Mouse (Mus musculus) limb, embryonic 10.5 days (tissue): Measurements from ENCODE around the gene Ceacam16. TPM values are rescaled to one million over a fixed set of nuclear protein-coding genes. Genes with fewer than 3 reads are reported as not detected.

Experiments
- polyA plus RNA-seq: library from polyadenylated mRNA; unstranded; fragments of >200 nt; fragmentation: Nextera tagmentation; extraction: Ambion mirVana; gene quantifications from 2 replicates; pipeline ENCODE4 v1.2.1, GENCODE M21; 2016

Gene Ceacam16
- polyA plus RNA-seq, 1 experiment from 2014 or later = not detected

Other genes starting within 250 kb of the Ceacam16 start
- gene Relb, start 231.9 kb downstream of the Ceacam16 start, polyA plus RNA-seq = 3.8 and 4.2 TPM in 2 replicates
- gene Clptm1, start 196.3 kb downstream of the Ceacam16 start, polyA plus RNA-seq = 84.5 and 86.3 TPM in 2 replicates
- 0.28 TPM in 1 of 2 replicates, not detected in the other for gene Apoc2, start 183.4 kb downstream of the Ceacam16 start, polyA plus RNA-seq
- gene Gm44805, start 179.9 kb downstream of the Ceacam16 start, polyA plus RNA-seq = not detected in 2 replicates
- gene Apoc4, start 179.8 kb downstream of the Ceacam16 start, polyA plus RNA-seq = 0.06 TPM in 1 of 2 replicates, not detected in the other
- 3.0 and 4.8 TPM in 2 replicates for gene Apoc1, start 168.6 kb downstream of the Ceacam16 start, polyA plus RNA-seq
- 63.0 and 83.6 TPM in 2 replicates for gene Apoe, start 162.1 kb downstream of the Ceacam16 start, polyA plus RNA-seq
- gene Tomm40, start 145.9 kb downstream of the Ceacam16 start, polyA plus RNA-seq = 244 and 285 TPM in 2 replicates
- 78.1 and 87.9 TPM in 2 replicates for gene Nectin2, start 110.8 kb downstream of the Ceacam16 start, polyA plus RNA-seq
- 53.8 and 58.6 TPM in 2 replicates for gene Bcam, start 90.3 kb downstream of the Ceacam16 start, polyA plus RNA-seq
- gene Cblc, start 64.5 kb downstream of the Ceacam16 start, polyA plus RNA-seq = 1.4 and 1.6 TPM in 2 replicates
- gene Bcl3, start 38.5 kb downstream of the Ceacam16 start, polyA plus RNA-seq = 0.82 and 1.2 TPM in 2 replicates
- gene Gm19345, start 9.3 kb downstream of the Ceacam16 start, polyA plus RNA-seq = not detected in 2 replicates
- gene Ceacam19, start 26.7 kb upstream of the Ceacam16 start, polyA plus RNA-seq = not detected in 2 replicates
- gene Pvr, start 59.9 kb upstream of the Ceacam16 start, polyA plus RNA-seq = 6.2 TPM in 2 replicates
- gene Igsf23, start 89.5 kb upstream of the Ceacam16 start, polyA plus RNA-seq = 0.21 and 0.24 TPM in 2 replicates
- not detected in 2 replicates for gene Ceacam20, start 104.1 kb upstream of the Ceacam16 start, polyA plus RNA-seq
- gene Nlrp9b, start 130.2 kb upstream of the Ceacam16 start, polyA plus RNA-seq = not detected in 2 replicates
- not detected in 2 replicates for gene Vmn1r91, start 238.4 kb upstream of the Ceacam16 start, polyA plus RNA-seq